Mouse (Mus musculus) C2C12 (cell line): ENCODE measurements around the gene Olfr279. TPM values are rescaled to one million over a fixed set of nuclear protein-coding genes. Genes with fewer than 3 reads are reported as not detected.

Experiments
- H3K27me3 ChIP-seq: one replicate; pipeline ENCODE4 v1.6.1; 2011; ENCODE audit not compliant: control insufficient read depth, insufficient read depth, insufficient read length
- H3K36me3 ChIP-seq: one replicate; pipeline ENCODE4 v1.6.1; 2011; ENCODE audit not compliant: control insufficient read depth, insufficient read depth
- H3K4me3 ChIP-seq: one replicate; pipeline ENCODE4 v1.5.1; 2011; ENCODE audit warnings: mild to moderate bottlenecking, control low read depth; ENCODE audit not compliant: poor library complexity, insufficient read depth, severe bottlenecking
- H3K79me2 ChIP-seq: one replicate; pipeline ENCODE4 v1.6.1; 2011; ENCODE audit not compliant: control insufficient read depth, insufficient read depth
- H3K79me3 ChIP-seq: one replicate; pipeline ENCODE4 v1.6.1; 2011; ENCODE audit warnings: low read depth, control low read depth
- H3ac ChIP-seq: one replicate; pipeline ENCODE3; 2011; ENCODE audit warnings: low read depth; ENCODE audit not compliant: control insufficient read depth, insufficient read length
- CEBPB ChIP-seq: IDR thresholded peaks from one replicate; pipeline ENCODE4 v1.6.1; 2011; ENCODE audit warnings: low read depth, mild to moderate bottlenecking, control low read depth, moderate library complexity
- CTCF ChIP-seq: IDR thresholded peaks from one replicate; pipeline ENCODE4 v1.5.1; 2011; ENCODE audit not compliant: control insufficient read depth, insufficient read depth, insufficient read length
- FOSL1 ChIP-seq: IDR thresholded peaks from one replicate; pipeline ENCODE4 v1.8.0; 2011; ENCODE audit warnings: mild to moderate bottlenecking, low read length; ENCODE audit not compliant: poor library complexity, insufficient read depth, severe bottlenecking
- MAX ChIP-seq: IDR thresholded peaks from one replicate; pipeline ENCODE4 v1.6.1; 2011; ENCODE audit warnings: mild to moderate bottlenecking, control low read depth
- MYOD1 ChIP-seq: IDR thresholded peaks from one replicate; pipeline ENCODE4 v1.6.1; 2011; ENCODE audit warnings: low read depth; ENCODE audit not compliant: control insufficient read depth, insufficient read length
- MYOG ChIP-seq: IDR thresholded peaks from one replicate; pipeline ENCODE4 v1.6.1; 2011; ENCODE audit not compliant: control insufficient read depth, insufficient read length; ENCODE audit errors: extremely low read depth
- USF1 ChIP-seq: IDR thresholded peaks from one replicate; pipeline ENCODE4 v1.6.1; 2011; ENCODE audit warnings: low read depth, mild to moderate bottlenecking, control low read depth, moderate library complexity
- polyA plus RNA-seq: library from polyadenylated mRNA; unstranded; fragments of >200 nt; fragmentation: generic; extraction: Trizol; gene quantifications from one replicate; pipeline ENCODE4 v1.2.1, GENCODE M21; 2012; ENCODE audit warnings: missing spikeins

Gene Olfr279
- polyA plus RNA-seq, 1 experiment: not detected

DNA sequence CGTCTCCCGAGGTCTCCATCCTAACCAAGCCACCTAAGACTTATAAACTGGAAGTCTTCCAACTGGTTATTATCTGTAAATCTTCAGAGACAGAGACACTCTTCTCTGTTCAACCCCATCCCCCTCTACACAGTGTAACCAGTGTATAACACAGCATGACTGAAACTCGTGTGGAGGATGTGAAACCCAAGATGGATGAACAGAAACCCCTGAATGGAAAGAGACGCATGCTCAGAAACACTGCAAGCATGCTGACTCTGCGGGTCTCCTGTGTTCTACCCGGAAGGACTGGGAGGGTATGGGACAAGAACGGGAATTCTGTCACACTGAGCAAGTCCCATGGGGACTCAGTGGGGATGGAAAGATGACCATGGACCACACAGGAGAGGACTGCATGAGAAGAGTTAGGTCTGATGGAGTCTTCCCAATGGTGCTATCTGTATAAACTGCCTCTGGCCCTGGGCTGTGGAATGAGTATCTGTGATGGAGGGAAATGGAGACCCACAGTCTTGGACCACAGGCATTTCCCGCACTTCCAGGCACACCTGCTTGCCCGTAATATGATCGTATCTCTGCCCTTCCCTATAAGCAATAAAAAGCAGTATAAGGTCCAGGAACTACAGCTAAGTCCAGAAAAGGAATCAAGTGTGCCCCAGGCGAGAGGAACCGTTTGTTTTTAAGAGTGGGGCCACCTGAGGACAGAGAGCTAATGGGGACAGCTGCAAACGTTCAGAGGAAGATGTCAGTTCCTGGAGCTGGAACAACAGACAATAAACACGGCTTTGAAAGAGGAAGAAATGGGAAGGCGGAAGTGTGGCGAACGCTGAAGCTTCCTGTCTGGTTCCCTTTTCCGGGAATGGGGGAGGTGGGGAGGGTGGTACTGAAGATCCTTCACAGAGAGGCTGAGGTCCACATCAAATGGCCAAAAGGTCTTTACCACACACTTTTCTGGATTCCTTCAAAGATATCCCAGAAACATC, 8.0 kb upstream of the Olfr279 start:
- TF ChIP-seq FOSL1 (no peak), CTCF (no peak), MAX (no peak), MYOG (no peak), USF1 (no peak), CEBPB (no peak), MYOD1 (no peak)
- peaks cover 48% of the 10 kb centered on the region for H3K27me3 ChIP-seq
- H3K36me3 ChIP-seq: no peaks in the 10 kb centered on the region
- H3K79me2 ChIP-seq: no peaks in the 10 kb centered on the region
- no peak overlapping the region for H3ac ChIP-seq
- no peaks in the 10 kb centered on the region for H3K79me3 ChIP-seq
- H3K4me3 ChIP-seq: no peak overlapping the region

- no peaks in the 10 kb centered on the region for H3K36me3 ChIP-seq
- no peak overlapping the region for H3ac ChIP-seq
- H3K79me3 ChIP-seq: no peaks in the 10 kb centered on the region
- H3K79me2 ChIP-seq: no peaks in the 10 kb centered on the region
- TF ChIP-seq MYOG (no peak), CEBPB (no peak), CTCF (no peak), MYOD1 (no peak), FOSL1 (no peak), USF1 (no peak), MAX (no peak)
- peaks cover 33% of the 10 kb centered on the region for H3K27me3 ChIP-seq
- H3K4me3 ChIP-seq: no peak overlapping the region
Measured at GRCm38 (mm10) chr15:98486433-98487021, 5.7 kb upstream of the Olfr279 start.

- Histone ChIP-seq H3K79me2 (no peaks in the 10 kb centered on the region), H3K36me3 (no peaks in the 10 kb centered on the region), H3K79me3 (no peaks in the 10 kb centered on the region), H3K4me3 (no peak overlapping the region), H3K27me3 (peaks cover 32% of the 10 kb centered on the region), H3ac (no peak overlapping the region)
- TF ChIP-seq FOSL1: no peak
Measured at GRCm38 (mm10) chr15:98491332-98491731, 870 bp upstream of the Olfr279 start.

DNA sequence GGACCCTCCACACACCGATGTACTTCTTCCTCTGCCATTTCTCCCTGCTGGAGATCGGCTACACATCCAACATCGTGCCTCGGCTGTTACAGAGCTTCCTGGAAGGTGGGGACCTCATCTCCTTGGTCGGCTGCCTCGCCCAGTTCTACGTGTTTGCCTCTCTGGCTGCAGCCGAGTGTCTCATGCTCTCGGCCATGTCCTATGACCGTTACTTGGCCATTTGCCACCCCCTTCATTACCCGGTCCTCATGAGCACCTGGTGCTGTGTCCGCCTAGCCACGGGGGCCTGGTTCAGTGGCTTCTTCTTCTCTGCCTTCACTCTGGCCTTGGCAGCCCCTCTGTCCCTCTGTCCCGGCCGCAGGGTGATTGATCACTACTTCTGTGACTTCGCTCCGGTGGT, 5.4 kb downstream of the Olfr279 start:
- H3K27me3 ChIP-seq: peaks cover 24% of the 10 kb centered on the region
- TF ChIP-seq MYOD1: no peak
- TF ChIP-seq FOSL1: no peak
- TF ChIP-seq CTCF: no peak
- no peak for TF ChIP-seq MAX
- TF ChIP-seq CEBPB: no peak
- TF ChIP-seq MYOG: no peak
- TF ChIP-seq USF1: no peak
- H3K79me3 ChIP-seq: no peaks in the 10 kb centered on the region
- no peaks in the 10 kb centered on the region for H3K36me3 ChIP-seq
- H3K4me3 ChIP-seq: no peak overlapping the region
- H3ac ChIP-seq: no peak overlapping the region
- H3K79me2 ChIP-seq: no peaks in the 10 kb centered on the region

- Histone ChIP-seq H3K4me3 (no peak overlapping the region), H3K79me2 (no peaks in the 10 kb centered on the region), H3K27me3 (peaks cover 3% of the 10 kb centered on the region), H3ac (no peak overlapping the region), H3K36me3 (no peaks in the 10 kb centered on the region), H3K79me3 (no peaks in the 10 kb centered on the region)
- TF ChIP-seq CEBPB (no peak), MAX (no peak), MYOD1 (no peak), USF1 (no peak), MYOG (no peak), FOSL1 (no peak), CTCF (no peak)
Measured at GRCm38 (mm10) chr15:98503317-98503716, 11.1 kb downstream of the Olfr279 start.
